Mouse (Mus musculus): ENCODE data around the gene Pih1d1. TPM values are rescaled to one million over a fixed set of nuclear protein-coding genes. Genes with fewer than 3 reads are reported as not detected.

Pih1d1 gene
- polyA plus RNA-seq, 1 experiment from 2014 or later, result 80.3 TPM

GRCm38 (mm10) chr7:45127700-45128224 is 26.3 kb upstream of the Pih1d1 start:
- peak overlapping the region; percentile 90 for H3K27ac ChIP-seq
- H3K36me3 ChIP-seq, result peaks cover 31% of the 10 kb centered on the region
- under 1% methylated on average over 6 of the region's 6 CpGs for WGBS
- no peak for ATAC-seq (ENCODE audit: insufficient read depth, low FRiP score, low read depth)
- no peaks in the 10 kb centered on the region for H3K27me3 ChIP-seq (replicated peaks)
- no peaks in the 10 kb centered on the region for H3K9me3 ChIP-seq
- peak overlapping the region; percentile 77 for H3K4me2 ChIP-seq
- H3K9ac ChIP-seq, result peak overlapping the region; percentile 94
- peak overlapping the region; percentile 74 for H3K4me3 ChIP-seq (replicated peaks)
- H3K4me1 ChIP-seq, result peaks cover 44% of the 10 kb centered on the region

- Histone ChIP-seq H3K9ac (peak within 1 kb of the TSS; percentile 94), H3K27me3 (replicated peaks) (no peaks in the 10 kb centered on the region), H3K4me3 (replicated peaks) (peak within 1 kb of the TSS; percentile 74), H3K4me2 (peak within 1 kb of the TSS; percentile 77), H3K27ac (peak within 1 kb of the TSS; percentile 90), H3K4me1 (peaks cover 36% of the 10 kb centered on the region), H3K36me3 (peaks cover 26% of the 10 kb centered on the region), H3K9me3 (no peaks in the 10 kb centered on the region)
- WGBS, result under 1% methylated on average over 48 of the region's 48 CpGs
- ATAC-seq (ENCODE audit: insufficient read depth, low FRiP score, low read depth), result peak; percentile 92
Observed at GRCm38 (mm10) chr7:45128624-45129246, 25.4 kb upstream of the Pih1d1 start, which contains the start of gene Rpl13a. Gene Rpl13a (minus strand): TSS chr7:45128761.

- H3K4me1 ChIP-seq, result peaks cover 36% of the 10 kb centered on the region
- peak overlapping the region; percentile 75 for H3K4me2 ChIP-seq
- peak overlapping the region; percentile 62 for H3K9ac ChIP-seq
- peak overlapping the region; percentile 83 for H3K27ac ChIP-seq
- ATAC-seq (ENCODE audit: insufficient read depth, low FRiP score, low read depth), result peak; percentile 1; the same call in 1 of the 2 replicates
- no peaks in the 10 kb centered on the region for H3K9me3 ChIP-seq
- no peaks in the 10 kb centered on the region for H3K27me3 ChIP-seq (replicated peaks)
- peak overlapping the region; percentile 74 for H3K4me3 ChIP-seq (replicated peaks)
- 2% methylated on average over 17 of the region's 17 CpGs for WGBS
- H3K36me3 ChIP-seq, result peaks cover 26% of the 10 kb centered on the region
Observed at GRCm38 (mm10) chr7:45129318-45129717, 24.8 kb upstream of the Pih1d1 start.

GRCm38 (mm10) chr7:45129776-45130512 is 24.2 kb upstream of the Pih1d1 start:
- Histone ChIP-seq H3K36me3 (peaks cover 23% of the 10 kb centered on the region), H3K27ac (peak overlapping the region; percentile 83), H3K4me2 (peak overlapping the region; percentile 75), H3K4me3 (replicated peaks) (peak overlapping the region; percentile 74; the same call in 1 of the 2 replicates), H3K9me3 (no peaks in the 10 kb centered on the region), H3K9ac (peak overlapping the region; percentile 62; the same call in 1 of the 2 replicates), H3K27me3 (replicated peaks) (no peaks in the 10 kb centered on the region), H3K4me1 (peaks cover 42% of the 10 kb centered on the region)
- WGBS, result 54% methylated on average over 15 of the region's 15 CpGs
- ATAC-seq (ENCODE audit: insufficient read depth, low FRiP score, low read depth), result no peak

- H3K9ac ChIP-seq, result no peak overlapping the region
- WGBS, result 76% methylated on average over 11 of the region's 11 CpGs
- no peak overlapping the region for H3K27ac ChIP-seq
- H3K4me2 ChIP-seq, result no peak overlapping the region
- H3K36me3 ChIP-seq, result peaks cover 4% of the 10 kb centered on the region
- ATAC-seq (ENCODE audit: insufficient read depth, low FRiP score, low read depth), result no peak
- H3K4me3 ChIP-seq (replicated peaks), result no peak overlapping the region
- no peaks in the 10 kb centered on the region for H3K27me3 ChIP-seq (replicated peaks)
- no peaks in the 10 kb centered on the region for H3K9me3 ChIP-seq
- peaks cover 24% of the 10 kb centered on the region for H3K4me1 ChIP-seq
Observed at GRCm38 (mm10) chr7:45131850-45132249, 22.3 kb upstream of the Pih1d1 start.

GRCm38 (mm10) chr7:45133446-45134159 is 20.5 kb upstream of the Pih1d1 start:
- H3K4me3 ChIP-seq (replicated peaks), result no peak overlapping the region
- no peak overlapping the region for H3K9ac ChIP-seq
- no peak overlapping the region for H3K4me2 ChIP-seq
- no peak overlapping the region for H3K27ac ChIP-seq
- WGBS, result 73% methylated on average over 8 of the region's 8 CpGs
- no peaks in the 10 kb centered on the region for H3K27me3 ChIP-seq (replicated peaks)
- no peak for ATAC-seq (ENCODE audit: insufficient read depth, low FRiP score, low read depth)
- H3K9me3 ChIP-seq, result no peaks in the 10 kb centered on the region
- H3K4me1 ChIP-seq, result peaks cover 16% of the 10 kb centered on the region
- H3K36me3 ChIP-seq, result no peaks in the 10 kb centered on the region

GRCm38 (mm10) chr7:45134544-45135026 is 19.5 kb upstream of the Pih1d1 start:
- no peak overlapping the region for H3K9ac ChIP-seq
- peak overlapping the region; percentile 23 for H3K4me2 ChIP-seq
- H3K27me3 ChIP-seq (replicated peaks), result no peaks in the 10 kb centered on the region
- H3K4me3 ChIP-seq (replicated peaks), result no peak overlapping the region; the same call in 1 of the 2 replicates
- ATAC-seq (ENCODE audit: insufficient read depth, low FRiP score, low read depth), result 0 out of 2 replicates have a peak, but pooled peaks have one; percentile 23
- H3K36me3 ChIP-seq, result no peaks in the 10 kb centered on the region
- H3K4me1 ChIP-seq, result peaks cover 11% of the 10 kb centered on the region
- H3K27ac ChIP-seq, result no peak overlapping the region
- 11% methylated on average over 12 of the region's 12 CpGs for WGBS
- H3K9me3 ChIP-seq, result no peaks in the 10 kb centered on the region

- peak overlapping the region; percentile 68 for H3K4me3 ChIP-seq (replicated peaks)
- H3K36me3 ChIP-seq, result no peaks in the 10 kb centered on the region
- WGBS, result 80% methylated on average over 3 of the region's 3 CpGs
- H3K4me1 ChIP-seq, result peaks cover 6% of the 10 kb centered on the region
- no peak overlapping the region for H3K27ac ChIP-seq
- ATAC-seq (ENCODE audit: insufficient read depth, low FRiP score, low read depth), result no peak
- H3K27me3 ChIP-seq (replicated peaks), result no peaks in the 10 kb centered on the region
- peak overlapping the region; percentile 67 for H3K4me2 ChIP-seq
- H3K9me3 ChIP-seq, result no peaks in the 10 kb centered on the region
- H3K9ac ChIP-seq, result 0 out of 2 replicates have a peak overlapping the region, but pooled peaks have one; percentile 40
Observed at GRCm38 (mm10) chr7:45135370-45135769, 18.7 kb upstream of the Pih1d1 start.

- H3K4me2 ChIP-seq, result peak within 1 kb of the TSS; percentile 67
Observed at GRCm38 (mm10) chr7:45135993-45136567, 18.0 kb upstream of the Pih1d1 start, which contains the start of the genes Gm45713 and Flt3l. Gene Gm45713 (minus strand): TSS chr7:45136231. Gene Flt3l (minus strand): TSS chr7:45136432.

GRCm38 (mm10) chr7:45137171-45138006 is 16.7 kb upstream of the Pih1d1 start:
- H3K4me2 ChIP-seq, result no peak overlapping the region
- H3K9me3 ChIP-seq, result no peaks in the 10 kb centered on the region
- no peak overlapping the region for H3K27ac ChIP-seq
- no peak for ATAC-seq (ENCODE audit: insufficient read depth, low FRiP score, low read depth)
- H3K27me3 ChIP-seq (replicated peaks), result no peaks in the 10 kb centered on the region
- H3K36me3 ChIP-seq, result 0 out of 2 replicates have a peak, but pooled peaks cover 8% of the 10 kb centered on the region
- no peak overlapping the region for H3K9ac ChIP-seq
- H3K4me3 ChIP-seq (replicated peaks), result no peak overlapping the region
- peaks cover 6% of the 10 kb centered on the region for H3K4me1 ChIP-seq
- 64% methylated on average over 12 of the region's 12 CpGs for WGBS

More at GRCm38 (mm10) chr7:45135993-45136567, 18.0 kb upstream of the Pih1d1 start, which contains the start of the genes Gm45713 and Flt3l:
- Histone ChIP-seq H3K36me3 (no peaks in the 10 kb centered on the region), H3K9me3 (no peaks in the 10 kb centered on the region), H3K9ac (peak within 1 kb of the TSS; percentile 40; the same call in 1 of the 2 replicates), H3K27me3 (replicated peaks) (no peaks in the 10 kb centered on the region), H3K4me3 (replicated peaks) (peak within 1 kb of the TSS; percentile 68), H3K4me1 (peaks cover 6% of the 10 kb centered on the region), H3K27ac (0 out of 2 replicates have a peak within 1 kb of the TSS, but pooled peaks have one; percentile 45)
- peak; percentile 80 for ATAC-seq (ENCODE audit: insufficient read depth, low FRiP score, low read depth)
- 2% methylated on average over 29 of the region's 29 CpGs for WGBS

All from stomach, embryonic 15.5 days (tissue).